ENCODE assay signal across 9 mouse cellular contexts in the genomic region with DNA sequence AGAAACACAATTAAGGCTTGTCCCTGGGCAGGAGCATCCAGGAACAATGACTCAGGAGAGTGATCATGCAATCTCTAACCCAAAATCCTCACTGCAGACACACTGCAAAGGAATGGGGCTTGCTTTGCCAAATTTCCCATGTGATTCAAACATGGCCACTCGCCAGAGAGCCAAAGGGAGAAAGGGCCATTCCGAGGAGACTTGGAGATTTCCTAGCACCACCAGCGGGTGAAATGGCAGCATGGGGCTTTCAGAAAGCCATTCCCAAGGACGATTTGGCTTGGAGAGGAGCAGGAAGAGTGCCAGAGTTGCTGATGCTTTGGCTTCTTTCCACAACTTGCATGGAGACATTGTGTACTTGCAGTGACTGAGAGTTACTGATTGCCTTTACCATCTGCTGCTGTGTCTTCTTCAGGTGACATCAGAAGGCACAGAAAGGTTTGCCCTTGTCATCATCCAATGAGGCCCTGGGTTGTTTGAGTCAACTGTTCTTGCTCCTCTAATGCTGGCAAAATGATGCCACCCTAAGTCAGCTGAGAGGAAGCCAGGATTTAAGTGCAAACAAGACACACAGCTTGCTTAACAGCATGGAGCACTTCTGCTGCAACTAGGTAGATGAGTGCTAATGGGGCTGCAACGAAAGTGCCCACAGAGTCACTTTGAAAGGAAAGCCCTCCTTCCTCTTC. TPM values are rescaled to one million over a fixed set of nuclear protein-coding genes. Genes with fewer than 3 reads are reported as not detected.
DNase-seq lines count a peak whose midpoint lies in the region; ATAC-seq and TF ChIP-seq lines count a peak whose summit lies in the region.
"Had no signal": no experiment of that assay in that cellular context is flagged by ENCODE, and none has a peak within 500 bp of the region (broad histone marks: within the 10 kb centered on the region; RNA-seq: fewer than 3 reads in every experiment).

No protein-coding gene starts in this region.

- intact Hi-C loops in heart, postnatal 10 days (cut with DNase I) = no loop called here
- intact Hi-C loops in left cerebral cortex, postnatal 36 days (cut with DNase I) = no loop called here

- H3K4me3 ChIP-seq in embryonic facial prominence, embryonic 14.5 days (ENCODE audit: low read depth, low read length) = no peak overlapping the region
- no peak overlapping the region for H3K4me3 ChIP-seq in embryonic facial prominence, embryonic 10.5 days
- H3K4me3 ChIP-seq in C2C12 (ENCODE audit: insufficient read depth, poor library complexity, severe bottlenecking) = no peak overlapping the region
- H3K4me3 ChIP-seq: limb, embryonic 12.5 days had no signal

- H3K4me2 ChIP-seq in embryonic facial prominence, embryonic 14.5 days (ENCODE audit: low read depth, low read length) = no peak overlapping the region
- H3K4me2 ChIP-seq: limb, embryonic 12.5 days had no signal

- H3K79me2 ChIP-seq in C2C12 (ENCODE audit: control insufficient read depth, insufficient read depth) = no peaks in the 10 kb centered on the region

- H3K9me3 ChIP-seq in embryonic facial prominence, embryonic 14.5 days (ENCODE audit: control insufficient read depth, low read length) = no peaks in the 10 kb centered on the region
- no peaks in the 10 kb centered on the region for H3K9me3 ChIP-seq in embryonic facial prominence, embryonic 10.5 days
- H3K9me3 ChIP-seq: limb, embryonic 12.5 days had no signal

- peaks cover 14% of the 10 kb centered on the region; the same call in 1 of the 2 replicates for H3K4me1 ChIP-seq in embryonic facial prominence, embryonic 14.5 days (ENCODE audit: control insufficient read depth, insufficient read depth, low read length)
- H3K4me1 ChIP-seq in embryonic facial prominence, embryonic 10.5 days = peaks cover 14% of the 10 kb centered on the region; the same call in 1 of the 2 replicates
- H3K4me1 ChIP-seq: limb, embryonic 12.5 days had no signal

- H3K79me3 ChIP-seq in C2C12 (ENCODE audit: low read depth) = no peaks in the 10 kb centered on the region

- WGBS in embryonic facial prominence, embryonic 14.5 days = 52% methylated on average over 5 of the region's 5 CpGs
- WGBS in embryonic facial prominence, embryonic 10.5 days = 78% methylated on average over 5 of the region's 5 CpGs

- no peak for ATAC-seq in embryonic facial prominence, embryonic 14.5 days (ENCODE audit: low read depth)
- no peak for ATAC-seq in inflammation-experienced regulatory T-cells, adult 6 months

- H3K36me3 ChIP-seq in embryonic facial prominence, embryonic 14.5 days (ENCODE audit: control insufficient read depth, insufficient read depth, low read length) = no peaks in the 10 kb centered on the region
- H3K36me3 ChIP-seq in embryonic facial prominence, embryonic 10.5 days (replicated peaks) = no peaks in the 10 kb centered on the region
- H3K36me3 ChIP-seq in C2C12 (ENCODE audit: control insufficient read depth, insufficient read depth) = no peaks in the 10 kb centered on the region
- H3K36me3 ChIP-seq: limb, embryonic 12.5 days had no signal

- no peak overlapping the region for H3ac ChIP-seq in C2C12 (ENCODE audit: control insufficient read depth, insufficient read length, low read depth)

- TF ChIP-seq CTCF in C2C12 (IDR thresholded peaks at IDR 0.05; ENCODE audit: control insufficient read depth, insufficient read depth, insufficient read length) = no peak

- peak; percentile 31 for DNase-seq in embryonic facial prominence, embryonic 14.5 days (ENCODE audit: low spot score)
- DNase-seq in embryonic facial prominence, embryonic 10.5 days (ENCODE audit: low spot score) = no peak
- DNase-seq in cerebellum, adult 9-11 months = peak; percentile 95
- DNase-seq in heart, postnatal 10 days = peak; percentile 84 to 89
- DNase-seq in left cerebral cortex, postnatal 36 days (ENCODE audit: low spot score in 2 of 2) = peak; percentile 48 to 67
- DNase-seq in right cerebral cortex, postnatal 4 days = peak; percentile 49

- no peak overlapping the region for H3K27ac ChIP-seq in embryonic facial prominence, embryonic 14.5 days (replicated peaks; ENCODE audit: low read depth, low read length)
- H3K27ac ChIP-seq in embryonic facial prominence, embryonic 10.5 days (replicated peaks) = no peak overlapping the region
- H3K27ac ChIP-seq: limb, embryonic 12.5 days had no signal

- no peak overlapping the region for H3K9ac ChIP-seq in embryonic facial prominence, embryonic 14.5 days (ENCODE audit: low read depth, low read length)
- H3K9ac ChIP-seq: limb, embryonic 12.5 days had no signal

- H3K27me3 ChIP-seq in embryonic facial prominence, embryonic 14.5 days (replicated peaks; ENCODE audit: control insufficient read depth, insufficient read depth, low read length) = no peaks in the 10 kb centered on the region
- H3K27me3 ChIP-seq in embryonic facial prominence, embryonic 10.5 days (replicated peaks; ENCODE audit: low read depth, poor library complexity, severe bottlenecking) = no peaks in the 10 kb centered on the region
- no peaks in the 10 kb centered on the region for H3K27me3 ChIP-seq in C2C12 (ENCODE audit: control insufficient read depth, insufficient read depth, insufficient read length)
- H3K27me3 ChIP-seq: limb, embryonic 12.5 days had no signal

TF ChIP-seq in C2C12, 6 proteins besides CTCF, POLR2A, EP300 and RAD21:
- TF ChIP-seq MYOD1 (IDR thresholded peaks at IDR 0.05; ENCODE audit: control insufficient read depth, insufficient read length, low read depth) (no peak), MYOG (IDR thresholded peaks at IDR 0.05; ENCODE audit: control insufficient read depth, extremely low read depth, insufficient read length) (no peak), CEBPB (IDR thresholded peaks at IDR 0.05; ENCODE audit: low read depth) (peak; percentile 84), USF1 (IDR thresholded peaks at IDR 0.05; ENCODE audit: low read depth) (peak; percentile 85), MAX (IDR thresholded peaks at IDR 0.05) (no peak), FOSL1 (IDR thresholded peaks at IDR 0.05; ENCODE audit: insufficient read depth, low read length, poor library complexity, severe bottlenecking) (peak; percentile 43)

RNA-seq across cellular contexts. Expression of gene Lyst, which starts 16.5 kb away (rescaled TPM):
- 4.5 and 6.2 TPM in 2 replicates for polyA plus RNA-seq in embryonic facial prominence, embryonic 14.5 days (2014; fragmentation: Nextera tagmentation; extraction: Ambion mirVana)
- 3.5 and 3.6 TPM in 2 replicates for polyA plus RNA-seq in embryonic facial prominence, embryonic 10.5 days (2016; fragmentation: Nextera tagmentation; extraction: Ambion mirVana)
- 1.7 TPM for polyA plus RNA-seq in C2C12 (2012; fragmentation: generic; extraction: Trizol)
- total RNA-seq in heart, postnatal 10 days (2021) = 10 to 100 TPM; 12.0 to 15.1 TPM
- total RNA-seq in left cerebral cortex, postnatal 36 days (2021) = 10 to 100 TPM; 45.5 to 63.6 TPM
- 10 to 100 TPM; 13.9 to 18.7 (median 14.4) TPM for polyA plus RNA-seq in inflammation-experienced regulatory T-cells, adult 6 months (2017; shearing (Covaris generic))
